Mouse (Mus musculus) G1E (cell line): ENCODE measurements around the gene Myo1h. TPM values are rescaled to one million over a fixed set of nuclear protein-coding genes. Genes with fewer than 3 reads are reported as not detected.

ENCODE experiments used
- ATAC-seq: 2 replicates; pipeline ENCODE4 v1.8.0; 2016; ENCODE audit warnings: mild to moderate bottlenecking; ENCODE audit not compliant: insufficient number of reproducible peaks, poor library complexity, low FRiP score, severe bottlenecking; ENCODE audit errors: extremely low read depth
- DNase-seq: peaks from one replicate; pipeline ENCODE4 v3.0.0; 2012; ENCODE audit warnings: low spot score
- H3K27me3 ChIP-seq: 2 replicates; pipeline ENCODE4 v1.6.1; 2012; ENCODE audit warnings: mild to moderate bottlenecking, low read length, inconsistent platforms; ENCODE audit not compliant: insufficient read depth
- H3K36me3 ChIP-seq: replicated peaks from 2 replicates; pipeline ENCODE3; 2012; ENCODE audit warnings: mild to moderate bottlenecking, inconsistent platforms
- H3K4me1 ChIP-seq: 2 replicates; pipeline ENCODE4 v1.6.1; 2012; ENCODE audit warnings: low read depth, low read length, inconsistent platforms, mixed read lengths; ENCODE audit not compliant: insufficient read depth
- H3K4me3 ChIP-seq: 2 replicates; pipeline ENCODE4 v1.5.1; 2012; ENCODE audit warnings: low read depth, mild to moderate bottlenecking, inconsistent platforms, low read length, moderate library complexity, mixed read lengths
- H3K9me3 ChIP-seq: replicated peaks from 2 replicates; pipeline ENCODE4 v1.6.1; 2012; ENCODE audit warnings: inconsistent platforms
- CTCF ChIP-seq: IDR thresholded peaks from 2 replicates; pipeline ENCODE4 v1.5.1; 2012; ENCODE audit warnings: low read depth, low read length, inconsistent platforms, mixed read lengths
- GATA1 ChIP-seq: IDR thresholded peaks from 2 replicates; pipeline ENCODE4 v1.6.1; 2012; ENCODE audit warnings: borderline replicate concordance, low read length, inconsistent platforms, mixed read lengths
- GATA2 ChIP-seq: IDR thresholded peaks from 2 replicates; pipeline ENCODE4 v1.6.1; 2012; ENCODE audit warnings: low read depth, low read length, inconsistent platforms, borderline replicate concordance
- POLR2AphosphoS5 ChIP-seq: IDR thresholded peaks from 2 replicates; pipeline ENCODE4 v1.6.1; 2012; ENCODE audit warnings: low read depth, low read length, inconsistent platforms; ENCODE audit not compliant: insufficient replicate concordance
- TAL1 ChIP-seq: conservative IDR thresholded peaks from 2 replicates; pipeline ENCODE4 v1.6.1; 2012; ENCODE audit warnings: low read depth, low read length, inconsistent platforms, mixed read lengths
- polyA plus RNA-seq: library from polyadenylated mRNA; stranded (reverse); fragments of >175 nt; gene quantifications from 2 replicates; pipeline ENCODE4 v1.2.3, GENCODE M21; 2012
- total RNA-seq, 2 experiments: library from RNA; stranded (forward) in 1 of 2; stranded (reverse) in 1 of 2; fragments of 200-1000 nt in 1 of 2; fragments of >200 nt in 1 of 2; fragmentation: Nextera tagmentation in 1 of 2; gene quantifications; 2 replicates each; pipeline ENCODE4 v1.2.3; 2014 to 2017

The Myo1h gene
- total and polyA plus RNA-seq, 3 experiments: 0.66 TPM; not detected in 2

DNA sequence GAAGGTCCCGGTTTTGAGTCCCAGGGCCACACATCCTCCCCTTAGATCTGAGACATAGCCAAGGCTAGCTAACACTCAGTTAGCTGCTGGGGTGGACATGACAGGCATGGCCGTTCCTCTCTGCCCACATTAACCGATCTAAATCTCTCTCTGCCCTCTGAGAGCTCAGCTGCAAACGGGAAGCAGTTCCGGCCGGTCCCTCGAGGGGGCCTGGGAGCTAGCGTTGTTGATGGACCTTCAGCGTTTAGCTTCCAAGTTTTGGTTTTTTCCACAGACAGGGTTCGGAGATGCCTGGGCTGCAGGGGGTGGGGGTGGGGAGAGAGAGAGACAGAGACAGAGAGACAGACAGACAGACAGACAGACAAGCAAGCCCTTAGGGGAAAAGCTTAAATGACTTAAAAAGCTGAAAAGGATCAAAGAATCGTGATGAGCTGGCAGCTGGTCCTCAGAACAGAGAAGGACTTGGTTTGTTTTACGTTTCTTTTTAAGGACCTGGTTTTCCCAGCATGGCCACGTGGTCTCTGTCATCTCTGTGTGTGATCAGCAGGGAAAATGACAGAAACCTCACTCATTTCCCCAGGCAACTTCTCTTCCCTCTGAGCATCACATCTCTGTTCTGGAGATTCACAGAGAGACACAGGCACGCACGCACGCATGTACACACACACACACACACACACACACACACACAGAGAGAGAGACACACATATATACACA lies 35.0 kb downstream of the Myo1h start:
- H3K36me3 ChIP-seq: no peaks in the 10 kb centered on the region
- no peak overlapping the region for H3K4me3 ChIP-seq
- TF ChIP-seq POLR2AphosphoS5: no peak
- no peak for TF ChIP-seq GATA1
- TF ChIP-seq CTCF: no peak
- DNase-seq (no peak), ATAC-seq (no peak)
- H3K4me1 ChIP-seq: no peaks in the 10 kb centered on the region
- no peaks in the 10 kb centered on the region for H3K9me3 ChIP-seq
- peaks cover 27% of the 10 kb centered on the region for H3K27me3 ChIP-seq

DNA sequence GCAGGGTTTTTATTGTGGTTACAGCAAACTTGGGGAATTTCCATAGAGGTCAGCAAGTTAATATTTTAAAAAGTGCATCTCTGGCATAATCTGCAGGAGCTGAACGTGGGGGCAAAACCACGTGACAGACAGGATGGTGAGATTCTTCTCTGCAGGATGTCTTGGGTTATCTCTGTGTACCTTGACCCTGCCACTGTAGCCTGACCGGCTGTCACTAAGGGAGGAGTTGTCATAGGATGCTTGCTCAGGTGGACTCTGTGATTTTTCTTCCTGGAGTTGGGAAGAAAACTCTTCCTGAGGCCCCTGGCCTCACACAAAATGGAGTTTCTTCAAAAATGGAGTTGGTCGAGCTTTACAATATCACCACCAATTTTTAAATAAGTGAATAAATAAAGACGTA lies 54.0 kb downstream of the Myo1h start:
- H3K27me3 ChIP-seq: peaks cover 15% of the 10 kb centered on the region
- TF ChIP-seq GATA2 (no peak), GATA1 (no peak), POLR2AphosphoS5 (no peak), TAL1 (no peak), CTCF (no peak)
- no peaks in the 10 kb centered on the region for H3K9me3 ChIP-seq
- H3K4me3 ChIP-seq: no peak overlapping the region
- no peak for ATAC-seq
- H3K4me1 ChIP-seq: peaks cover 15% of the 10 kb centered on the region
- no peaks in the 10 kb centered on the region for H3K36me3 ChIP-seq
- no peak for DNase-seq

DNA sequence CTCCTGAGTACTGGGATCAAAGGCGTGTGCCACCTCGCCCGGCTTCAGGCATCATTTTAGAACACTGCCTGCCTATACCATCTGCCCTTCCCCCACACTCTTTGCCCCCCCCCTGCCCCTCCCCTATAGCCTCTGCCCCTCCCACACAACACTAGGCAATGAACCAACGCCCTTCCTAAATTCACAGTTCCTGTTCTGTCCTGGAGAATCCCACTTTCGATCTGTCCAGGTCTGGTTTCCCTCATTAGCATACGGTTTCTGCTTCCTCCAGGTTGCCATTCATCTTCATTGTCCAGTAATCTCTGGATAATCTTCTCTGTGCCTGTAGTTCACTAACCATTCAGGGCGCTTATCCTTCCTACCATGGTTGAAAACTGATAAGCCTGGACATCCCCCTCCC lies 54.6 kb downstream of the Myo1h start:
- Histone ChIP-seq H3K36me3 (no peaks in the 10 kb centered on the region), H3K27me3 (peaks cover 17% of the 10 kb centered on the region), H3K4me3 (no peak overlapping the region), H3K9me3 (no peaks in the 10 kb centered on the region), H3K4me1 (peaks cover 15% of the 10 kb centered on the region)
- no peak for ATAC-seq
- TF ChIP-seq GATA1 (no peak), CTCF (no peak), TAL1 (no peak), GATA2 (no peak), POLR2AphosphoS5 (no peak)
- no peak for DNase-seq

DNA sequence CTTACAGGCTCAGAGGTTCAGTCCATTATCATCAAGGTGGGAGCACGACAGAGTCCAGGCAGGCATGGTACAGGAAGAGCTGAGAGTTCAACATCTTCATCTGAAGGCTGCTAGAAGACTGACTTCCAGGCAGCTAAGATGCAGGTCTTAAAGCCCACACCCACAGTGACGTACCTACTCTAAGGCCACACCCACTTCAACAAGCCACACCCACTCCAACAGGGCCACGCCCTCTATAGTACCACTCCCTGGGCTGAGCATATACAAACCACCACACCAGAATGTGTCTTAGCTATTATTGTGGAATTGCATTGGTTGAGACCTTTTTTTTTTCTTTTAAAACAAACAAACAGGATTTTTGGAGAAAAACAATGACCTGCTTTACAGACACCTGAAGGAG lies 56.6 kb downstream of the Myo1h start:
- Histone ChIP-seq H3K27me3 (peaks cover 30% of the 10 kb centered on the region), H3K4me3 (no peak overlapping the region), H3K9me3 (no peaks in the 10 kb centered on the region), H3K4me1 (peaks cover 15% of the 10 kb centered on the region), H3K36me3 (no peaks in the 10 kb centered on the region)
- TF ChIP-seq GATA2: no peak
- no peak for TF ChIP-seq CTCF
- no peak for TF ChIP-seq POLR2AphosphoS5
- TF ChIP-seq GATA1: no peak
- no peak for TF ChIP-seq TAL1
- ATAC-seq (no peak), DNase-seq (no peak)

DNA sequence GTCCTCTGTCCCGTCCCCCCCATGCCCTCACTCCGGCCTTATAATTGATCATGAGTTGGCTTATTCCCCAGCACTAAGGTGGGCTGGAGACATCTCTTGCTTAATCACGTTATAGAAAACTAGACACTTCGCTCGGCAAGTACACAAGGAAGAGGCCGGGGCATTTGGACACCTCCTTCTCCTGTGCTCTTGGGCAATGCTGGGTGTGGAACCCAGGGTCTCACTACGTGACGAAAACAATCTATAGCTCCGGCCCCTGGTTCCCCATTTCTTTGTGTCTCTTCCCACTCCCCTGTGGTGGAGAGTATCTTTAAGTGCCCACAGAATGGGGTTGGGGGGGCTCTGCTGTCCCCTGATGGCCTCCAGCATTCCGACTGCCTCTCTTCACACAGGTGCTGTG lies 58.0 kb downstream of the Myo1h start:
- Histone ChIP-seq H3K36me3 (no peaks in the 10 kb centered on the region), H3K4me1 (peaks cover 15% of the 10 kb centered on the region), H3K27me3 (peaks cover 34% of the 10 kb centered on the region), H3K4me3 (no peak overlapping the region), H3K9me3 (no peaks in the 10 kb centered on the region)
- DNase-seq (no peak), ATAC-seq (no peak)
- TF ChIP-seq CTCF: no peak

DNA sequence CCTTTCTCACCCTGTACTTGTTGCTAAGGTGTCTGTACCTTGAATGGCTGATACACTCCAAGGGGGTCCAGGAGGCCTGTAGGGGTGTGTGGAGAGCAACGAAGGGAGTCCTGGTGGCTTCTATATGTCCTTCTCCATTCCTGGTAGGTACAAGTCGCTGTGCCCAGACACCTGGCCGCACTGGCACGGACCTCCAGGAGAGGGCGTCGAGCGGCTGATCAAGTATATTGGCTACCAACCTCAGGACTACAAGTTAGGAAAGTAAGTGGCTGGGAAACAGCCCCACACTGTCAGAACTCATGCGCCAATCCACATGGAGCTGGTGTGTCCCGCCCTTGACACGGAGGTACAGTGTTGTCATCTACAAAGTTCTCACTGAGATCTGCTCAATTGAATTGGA lies 62.5 kb downstream of the Myo1h start:
- Histone ChIP-seq H3K27me3 (peaks cover 55% of the 10 kb centered on the region), H3K36me3 (no peaks in the 10 kb centered on the region), H3K4me1 (peaks cover under 1% of the 10 kb centered on the region), H3K9me3 (no peaks in the 10 kb centered on the region), H3K4me3 (no peak overlapping the region)
- DNase-seq: no peak
- no peak for ATAC-seq
- TF ChIP-seq POLR2AphosphoS5 (no peak), GATA2 (no peak), CTCF (0 out of 2 replicates have a peak, but pooled peaks have one; percentile 19), GATA1 (no peak), TAL1 (no peak)
